Mouse (Mus musculus) brain, embryonic 14.5 days (tissue): ENCODE data around the gene Mex3a.

Experiments used
- CTCF ChIP-seq: fragments of 200-500 bp; IDR thresholded peaks from 2 replicates; pipeline ENCODE4 v1.5.1; 2012; ENCODE audit warnings: inconsistent platforms, mild to moderate bottlenecking, moderate library complexity, borderline replicate concordance; ENCODE audit not compliant: insufficient read depth, insufficient read length; ENCODE audit errors: extremely low read depth
- POLR2A ChIP-seq: fragments of 200-500 bp; IDR thresholded peaks from 2 replicates; pipeline ENCODE4 v1.6.1; 2012; ENCODE audit warnings: mild to moderate bottlenecking, inconsistent platforms, borderline replicate concordance; ENCODE audit not compliant: poor library complexity, insufficient read depth, insufficient read length, severe bottlenecking; ENCODE audit errors: extremely low read depth

DNA sequence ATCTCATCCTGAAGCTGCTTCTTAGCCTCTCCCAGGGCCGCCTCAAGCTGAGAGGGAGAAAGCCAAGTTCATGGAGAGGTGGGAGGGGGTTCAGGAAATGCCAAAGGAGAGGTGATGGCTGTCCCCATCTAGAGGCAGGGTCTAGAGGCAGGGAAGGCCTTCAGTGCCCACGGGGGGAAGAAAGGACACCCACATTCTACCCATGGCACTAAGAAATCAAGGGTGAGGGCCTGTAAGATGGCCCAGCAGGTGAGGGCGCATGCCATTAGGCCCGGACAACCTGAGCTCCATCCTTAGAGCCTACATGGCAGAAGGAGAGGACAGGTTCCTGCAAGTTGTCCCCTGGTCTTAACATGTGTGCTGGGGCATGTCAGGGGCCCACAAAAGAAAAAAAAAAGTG lies 45.3 kb upstream of the Mex3a start:
- TF ChIP-seq POLR2A: no peak
- TF ChIP-seq CTCF: no peak
